Mouse (Mus musculus): ENCODE data around the gene Cnot1. TPM values are rescaled to one million over a fixed set of nuclear protein-coding genes. Genes with fewer than 3 reads are reported as not detected.

Gene Cnot1
- total and polyA plus RNA-seq, 3 experiments, result 119 to 3,440 (median 259) TPM

Other genes with a start within 250 kb of the Cnot1 start
- gene Prss54, start 231.1 kb downstream of the Cnot1 start, total RNA-seq (2012; rRNA removed), result not detected in 2 replicates
- not detected for gene Prss54, start 231.1 kb downstream of the Cnot1 start, polyA plus RNA-seq (2012; ENCODE audit: insufficient read depth in 1 of 2, insufficient read length in 2 of 2, low read depth in 1 of 2, low replicate concordance in 2 of 2, missing spikeins in 1 of 2)
- gene Gins3, start 174.0 kb downstream of the Cnot1 start, total RNA-seq (2012; rRNA removed), result 12.1 and 14.0 TPM in 2 replicates
- gene Gins3, start 174.0 kb downstream of the Cnot1 start, polyA plus RNA-seq (2012; ENCODE audit: insufficient read depth in 1 of 2, insufficient read length in 2 of 2, low read depth in 1 of 2, low replicate concordance in 2 of 2, missing spikeins in 1 of 2), result 10 to 100 TPM in 1 of 2 experiments, not detected in 1; 14.4 TPM
- 0.15 TPM in 1 of 2 replicates, not detected in the other for gene Ndrg4, start 130.5 kb downstream of the Cnot1 start, total RNA-seq (2012; rRNA removed)
- gene Ndrg4, start 130.5 kb downstream of the Cnot1 start, polyA plus RNA-seq (2012; ENCODE audit: insufficient read depth in 1 of 2, insufficient read length in 2 of 2, low read depth in 1 of 2, low replicate concordance in 2 of 2, missing spikeins in 1 of 2), result under 1 TPM in 1 of 2 experiments, not detected in 1; 0.28 TPM
- gene Setd6, start 91.6 kb downstream of the Cnot1 start, total RNA-seq (2012; rRNA removed), result 37.8 and 42.0 TPM in 2 replicates
- 10 to 100 TPM in 1 of 2 experiments, not detected in 1; 78.4 TPM for gene Setd6, start 91.6 kb downstream of the Cnot1 start, polyA plus RNA-seq (2012; ENCODE audit: insufficient read depth in 1 of 2, insufficient read length in 2 of 2, low read depth in 1 of 2, low replicate concordance in 2 of 2, missing spikeins in 1 of 2)
- 157 and 182 TPM in 2 replicates for gene Sap18b, start 17.9 kb upstream of the Cnot1 start, total RNA-seq (2012; rRNA removed)
- gene Sap18b, start 17.9 kb upstream of the Cnot1 start, polyA plus RNA-seq (2012; ENCODE audit: insufficient read depth in 1 of 2, insufficient read length in 2 of 2, low read depth in 1 of 2, low replicate concordance in 2 of 2, missing spikeins in 1 of 2), result 100 to 1,000 TPM in 1 of 2 experiments, not detected in 1; 354 TPM
- gene Slc38a7, start 46.1 kb upstream of the Cnot1 start, total RNA-seq (2012; rRNA removed), result 2.5 and 3.4 TPM in 2 replicates
- gene Slc38a7, start 46.1 kb upstream of the Cnot1 start, polyA plus RNA-seq (2012; ENCODE audit: insufficient read depth in 1 of 2, insufficient read length in 2 of 2, low read depth in 1 of 2, low replicate concordance in 2 of 2, missing spikeins in 1 of 2), result 1 to 10 TPM in 1 of 2 experiments, not detected in 1; 6.5 TPM
- 179 and 209 TPM in 2 replicates for gene Got2, start 81.1 kb upstream of the Cnot1 start, total RNA-seq (2012; rRNA removed)
- 100 to 1,000 TPM; 105 to 421 TPM for gene Got2, start 81.1 kb upstream of the Cnot1 start, polyA plus RNA-seq (2012; ENCODE audit: insufficient read depth in 1 of 2, insufficient read length in 2 of 2, low read depth in 1 of 2, low replicate concordance in 2 of 2, missing spikeins in 1 of 2)